Mouse (Mus musculus) erythroblast, embryonic 14.5 days (primary cell): ENCODE results near the gene Ube2n.

Experiments
- GATA1 ChIP-seq: IDR thresholded peaks from 2 replicates; pipeline ENCODE4 v1.6.1; 2012; ENCODE audit warnings: low read length, inconsistent platforms, mixed read lengths
- TAL1 ChIP-seq: IDR thresholded peaks from 3 replicates; pipeline ENCODE4 v1.6.1; 2012; ENCODE audit warnings: low read length, inconsistent platforms, mixed read lengths

GRCm38 (mm10) chr10:95562395-95562794 lies 47.5 kb downstream of the Ube2n start:
- TF ChIP-seq GATA1 (no peak), TAL1 (no peak)
